Mouse (Mus musculus) spleen, postnatal 4 days (tissue): Measurements from ENCODE around the gene Exosc1.
A peak's percentile ranks its signal among the peaks of the same experiment; 100 is the strongest.

Source experiments
- DNase-seq, 2 experiments: peaks; one replicate each; pipeline ENCODE4 v3.0.0; 2022; ENCODE audit warnings: low spot score in 2 of 2

Exosc1 gene

DNA sequence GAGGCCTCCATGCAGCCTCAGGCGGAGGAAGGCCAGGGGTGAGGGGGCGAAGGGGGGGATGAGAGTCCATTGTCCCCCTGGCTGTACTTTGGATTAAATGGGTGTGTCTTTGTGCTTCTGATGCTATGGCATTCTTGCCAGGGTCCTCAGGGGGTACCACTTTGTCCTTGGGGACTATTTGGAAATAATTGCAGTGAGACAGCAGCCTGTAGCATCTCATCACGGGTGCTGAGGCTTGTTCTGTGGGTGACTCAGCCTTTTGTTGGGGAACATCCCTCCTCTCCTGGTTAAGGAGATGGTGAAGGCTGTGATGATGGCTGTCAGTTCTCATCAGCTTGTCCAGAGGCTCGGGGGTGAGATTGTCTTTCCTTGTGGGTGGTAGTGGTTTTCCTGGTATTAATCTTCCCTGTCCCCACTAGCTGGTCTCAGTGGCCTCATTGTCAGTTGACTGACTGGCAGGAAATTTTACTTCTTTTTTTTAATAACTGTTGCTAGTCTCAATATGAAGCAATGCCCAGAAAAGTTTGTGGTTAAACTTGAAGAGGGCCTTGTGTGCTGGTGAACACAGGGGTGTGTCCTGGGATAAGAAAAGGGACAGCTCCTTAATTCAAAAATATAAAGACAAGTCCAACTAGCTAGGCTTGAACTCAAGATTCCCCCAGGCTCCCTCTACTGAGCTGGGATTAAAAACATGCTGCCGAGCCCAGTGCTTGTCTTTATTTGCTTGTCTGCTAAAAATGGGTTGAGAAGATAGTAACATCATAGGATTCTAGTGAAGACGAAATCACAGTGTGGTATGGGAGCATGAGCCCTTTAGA is 19.2 kb downstream of the Exosc1 start:
- no peak for DNase-seq

DNA sequence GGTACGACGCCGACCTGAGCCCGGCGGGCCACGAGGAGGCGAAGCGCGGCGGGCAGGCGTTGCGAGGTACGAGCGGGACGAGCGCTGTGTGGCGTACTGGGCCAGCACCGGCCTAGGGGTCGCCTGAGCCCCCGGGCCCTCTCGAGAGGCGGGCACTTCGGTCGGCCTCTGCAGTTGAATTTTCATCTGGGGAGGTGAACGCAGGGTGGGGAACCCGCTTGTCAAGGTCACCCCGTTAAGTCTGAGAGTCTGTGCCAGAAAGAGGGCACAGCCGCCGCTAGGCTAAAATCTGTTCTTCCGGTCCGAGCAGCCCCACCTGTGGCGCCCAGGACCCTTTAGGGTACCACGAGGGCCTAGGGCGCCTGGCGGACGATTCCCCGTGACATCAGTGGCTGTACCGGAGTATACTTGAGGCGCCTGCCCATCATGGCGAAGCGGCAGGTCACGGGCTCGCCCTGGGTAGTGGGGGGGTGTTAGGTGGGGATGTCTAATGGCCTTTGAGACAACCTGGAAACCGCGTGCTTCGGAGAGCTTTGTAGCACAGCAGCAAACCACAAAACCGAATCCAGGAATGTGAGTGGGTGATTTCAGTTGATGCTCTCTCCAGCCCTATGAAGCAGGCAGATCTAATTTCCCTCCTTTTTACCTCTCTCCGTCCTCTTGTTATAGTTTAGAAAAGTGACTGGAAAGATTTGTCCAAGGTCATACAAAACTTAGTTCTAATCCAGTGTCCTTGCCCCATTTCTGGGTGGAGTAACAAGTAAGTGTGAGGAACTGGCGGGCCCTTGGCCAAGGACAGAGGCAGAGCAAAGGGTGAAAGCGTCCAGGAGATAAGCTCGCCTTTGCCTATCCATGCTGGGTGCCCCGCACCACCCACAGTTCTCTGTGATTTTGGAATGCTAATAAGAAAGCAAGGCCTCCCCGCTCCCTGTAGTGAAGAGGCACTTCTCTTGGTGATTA is 20.8 kb downstream of the Exosc1 start:
- DNase-seq: peak; percentile 38 to 79

DNA sequence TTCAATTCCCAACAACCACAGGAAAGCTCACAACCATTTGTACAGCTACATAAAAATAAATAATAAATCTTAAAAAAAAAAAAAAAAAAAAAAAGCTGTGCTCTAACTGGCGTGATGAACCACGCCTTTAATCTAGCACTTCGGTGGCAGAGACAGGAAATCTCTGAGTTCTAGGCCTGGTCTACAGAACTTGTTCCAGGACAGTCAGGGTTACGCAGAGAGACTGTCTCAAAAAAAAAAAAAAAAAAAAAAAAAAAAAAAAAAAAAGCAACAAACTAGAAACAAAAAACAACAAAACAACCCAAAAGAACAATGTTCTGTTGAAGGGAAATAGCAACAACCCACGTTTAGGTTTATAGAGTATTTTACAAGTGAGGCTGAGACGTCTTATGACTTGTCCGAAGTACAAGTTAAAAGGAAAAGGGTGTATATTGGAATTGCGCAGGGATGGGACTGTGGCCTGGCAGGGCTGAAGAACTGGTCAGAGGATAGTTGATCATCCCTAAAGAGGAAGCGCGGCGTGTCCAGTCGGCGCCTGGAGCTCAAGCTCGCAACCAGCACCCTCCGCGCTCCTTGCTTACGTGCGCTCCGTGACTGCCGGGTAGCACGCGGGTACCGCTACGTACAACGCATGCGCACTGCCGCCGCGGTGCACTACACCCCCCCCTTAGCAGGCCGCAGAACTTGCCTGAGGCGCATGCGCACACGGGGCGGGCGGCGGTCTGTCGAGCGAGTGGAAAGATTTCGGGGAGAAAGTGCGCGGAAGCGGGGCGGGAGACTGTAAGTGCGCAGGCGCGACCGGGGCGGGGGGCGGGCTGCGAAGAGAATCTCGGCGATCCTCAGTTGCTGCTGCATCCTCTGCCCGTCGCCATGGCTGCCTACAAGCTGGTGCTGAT is 21.8 kb downstream of the Exosc1 start, which contains the start of gene Pgam1:
Gene Pgam1, plus strand, starts transcription at position 746 of the 896 bp plus-strand sequence.
- DNase-seq: peak; percentile 97 to 99

DNA sequence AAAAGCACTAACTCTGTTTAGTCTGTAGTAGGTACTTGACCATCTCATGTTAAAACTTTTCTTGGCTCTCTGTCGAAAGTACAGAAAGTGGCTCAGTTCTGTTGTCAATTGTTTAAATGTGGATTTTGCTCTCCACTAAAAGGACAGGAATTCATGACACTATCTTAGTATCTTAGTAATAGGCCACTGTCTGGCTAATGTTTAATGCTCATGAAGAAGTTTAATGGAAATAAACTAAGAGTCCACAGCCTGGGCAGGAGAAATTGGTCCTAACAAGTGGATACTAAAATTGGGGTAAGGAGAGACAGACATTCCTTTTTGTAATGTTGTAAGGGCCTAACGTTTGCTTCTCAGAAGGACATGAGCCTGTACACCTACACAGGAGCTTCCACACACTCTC is 22.8 kb downstream of the Exosc1 start:
- DNase-seq: no peak

DNA sequence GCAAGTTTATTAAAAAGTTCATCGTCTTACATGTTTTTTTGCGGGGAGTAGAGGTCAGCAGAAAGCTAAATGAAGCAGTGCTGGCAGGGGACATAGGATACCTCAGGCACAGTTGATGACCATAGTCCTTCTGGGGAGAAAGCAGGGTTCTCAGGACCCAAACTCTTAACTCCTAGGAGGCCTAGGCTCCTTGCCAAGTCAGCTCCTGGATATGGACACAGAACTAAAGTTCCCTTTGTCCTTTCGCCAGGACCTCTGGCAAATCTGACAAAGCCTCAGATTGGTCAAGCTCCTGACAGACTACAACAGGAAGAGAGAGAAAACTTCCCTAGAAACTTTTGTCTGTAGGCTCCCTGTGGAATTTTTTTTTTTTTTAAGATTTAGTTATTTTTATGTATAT is 24.5 kb downstream of the Exosc1 start:
- no peak for DNase-seq

DNA sequence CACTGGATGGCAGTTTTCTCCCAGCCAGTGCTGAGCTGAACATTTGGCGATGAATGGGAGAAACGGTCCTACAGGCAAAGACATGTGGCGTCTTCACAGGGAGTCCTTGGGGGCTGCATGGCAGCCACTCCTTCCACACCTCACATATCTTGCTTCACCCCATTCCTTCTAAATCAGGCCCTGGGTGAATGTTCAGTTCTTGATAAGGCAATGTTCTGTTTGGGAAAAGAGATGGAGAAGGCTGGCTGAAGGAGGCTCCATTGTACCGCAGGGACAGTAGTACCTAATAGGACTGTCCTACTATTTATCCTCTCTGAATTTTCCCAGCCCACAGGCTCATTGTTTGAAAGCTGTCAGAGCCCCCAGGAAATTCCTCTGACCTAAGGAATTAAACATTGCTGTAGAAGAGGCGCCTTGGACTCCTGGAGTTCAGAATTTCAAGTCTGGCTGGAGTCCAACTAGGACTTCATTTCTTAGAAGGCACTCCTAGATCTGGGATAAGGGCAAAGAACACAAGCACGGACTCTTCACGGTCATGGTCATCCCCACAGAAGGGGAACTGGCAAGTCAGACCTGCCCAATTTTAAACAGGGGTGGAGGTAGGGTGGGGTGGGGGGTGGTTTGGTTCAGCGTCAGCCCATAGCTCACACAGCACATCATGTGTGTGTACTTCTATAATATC is 26.0 kb downstream of the Exosc1 start:
- no peak for DNase-seq

DNA sequence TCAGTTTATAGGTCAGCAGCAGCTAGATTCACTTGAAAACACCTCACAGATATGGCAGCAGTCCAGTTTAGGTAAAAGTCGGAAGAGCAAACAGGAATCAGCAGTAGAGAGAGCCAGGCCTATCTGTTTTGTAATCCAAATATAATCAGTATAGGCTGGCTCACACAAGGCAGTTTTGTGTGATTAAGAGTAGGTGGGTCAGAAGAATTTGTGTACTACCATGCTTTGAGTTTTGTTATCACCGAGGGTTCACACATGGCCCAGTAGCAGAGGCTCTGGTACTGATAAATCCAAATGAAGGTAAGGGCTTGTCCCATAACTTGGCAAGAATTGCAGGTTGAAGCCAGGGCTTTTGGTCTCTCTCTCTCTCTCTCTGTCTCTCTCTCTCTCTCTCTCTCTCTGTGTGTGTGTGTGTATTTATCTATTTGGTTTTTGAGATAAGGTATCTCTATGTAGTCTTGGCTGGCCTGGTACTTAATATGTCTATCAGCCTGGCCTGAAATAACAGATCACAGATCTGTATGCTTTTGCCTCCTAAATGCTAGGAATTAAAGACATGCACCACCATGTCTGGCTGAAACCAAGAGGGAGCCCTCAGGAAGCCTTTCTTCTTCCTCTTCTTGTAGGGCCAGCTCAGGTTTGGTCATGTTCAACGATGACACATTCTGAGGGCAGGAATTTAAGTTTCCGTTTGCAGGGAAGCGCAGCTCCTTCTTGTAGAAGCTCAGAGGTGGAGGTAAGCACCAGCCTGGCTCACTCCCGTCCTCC is 26.7 kb downstream of the Exosc1 start:
- DNase-seq: no peak

DNA sequence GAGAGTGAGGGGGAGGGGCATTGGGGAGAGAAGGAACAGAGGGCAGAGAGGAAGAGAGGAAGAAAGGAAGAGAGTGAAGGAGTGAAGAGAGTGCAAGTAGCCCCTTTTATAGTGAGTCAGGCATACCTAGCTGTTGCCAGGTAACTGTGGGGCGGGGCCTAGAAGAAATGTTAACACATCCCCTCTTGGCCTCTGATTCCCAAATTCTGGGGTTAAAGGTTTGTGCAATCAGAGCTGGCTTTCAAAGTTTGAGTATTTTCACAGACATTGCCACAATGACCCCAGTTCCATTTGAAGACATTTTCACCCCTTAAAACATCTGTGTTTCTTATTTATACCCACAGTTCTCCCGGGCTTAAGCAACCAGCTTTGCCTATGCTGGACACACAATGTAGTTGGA is 28.0 kb downstream of the Exosc1 start:
- DNase-seq: no peak

DNA sequence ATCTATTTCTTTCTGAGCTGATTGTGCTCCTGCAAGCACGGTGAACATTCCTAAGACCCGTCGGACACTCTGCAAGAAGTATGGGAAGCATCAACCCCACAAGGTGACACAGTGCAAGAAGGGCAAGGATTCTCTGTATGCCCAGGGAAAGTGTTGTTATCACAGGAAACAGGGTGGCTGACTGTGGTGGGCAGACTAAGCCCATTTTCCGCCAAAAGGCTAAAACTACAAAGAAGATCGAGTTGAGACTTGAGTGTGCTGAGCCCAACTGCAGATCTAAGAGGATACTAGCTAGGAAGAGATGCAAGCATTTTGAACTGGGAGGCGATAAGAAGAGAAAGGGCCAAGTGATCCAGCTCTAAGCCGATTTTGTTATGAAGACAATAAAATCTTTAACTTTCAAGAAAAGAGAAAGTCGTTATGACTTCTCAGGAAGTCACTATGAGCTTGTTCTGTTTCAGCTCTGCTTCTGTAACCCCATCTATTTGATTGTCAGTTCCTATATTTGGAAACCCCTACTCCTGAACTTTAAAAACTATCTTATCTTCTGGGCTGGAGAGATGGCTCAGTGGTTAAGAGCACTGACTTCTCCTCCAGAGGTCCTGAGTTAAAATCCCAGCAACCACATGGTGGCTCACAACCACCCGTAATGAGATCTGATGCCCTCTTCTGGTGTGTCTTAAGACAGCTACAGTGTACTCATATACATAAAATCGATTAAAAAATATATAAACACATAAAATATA is 30.2 kb downstream of the Exosc1 start:
- no peak for DNase-seq

DNA sequence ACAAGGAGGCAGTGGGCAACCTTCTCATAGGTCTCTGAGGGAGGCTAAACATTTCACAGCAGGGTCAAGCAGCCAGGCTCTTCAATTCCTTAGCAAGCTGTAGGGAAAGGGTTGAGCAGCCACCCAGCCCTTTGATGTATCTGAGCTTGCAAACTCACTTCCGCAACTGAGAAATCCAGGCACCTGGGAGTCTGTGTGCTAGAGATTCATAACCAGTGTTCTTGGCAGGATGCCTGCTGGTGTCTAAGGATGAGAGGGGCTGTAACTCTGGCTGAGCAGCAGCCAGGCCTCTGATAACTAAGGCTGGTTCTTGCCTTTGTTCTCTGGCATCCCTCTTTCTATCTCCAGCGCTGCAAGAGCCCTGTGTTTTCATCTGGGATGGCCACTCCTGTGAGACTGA is 31.5 kb downstream of the Exosc1 start:
- no peak for DNase-seq

DNA sequence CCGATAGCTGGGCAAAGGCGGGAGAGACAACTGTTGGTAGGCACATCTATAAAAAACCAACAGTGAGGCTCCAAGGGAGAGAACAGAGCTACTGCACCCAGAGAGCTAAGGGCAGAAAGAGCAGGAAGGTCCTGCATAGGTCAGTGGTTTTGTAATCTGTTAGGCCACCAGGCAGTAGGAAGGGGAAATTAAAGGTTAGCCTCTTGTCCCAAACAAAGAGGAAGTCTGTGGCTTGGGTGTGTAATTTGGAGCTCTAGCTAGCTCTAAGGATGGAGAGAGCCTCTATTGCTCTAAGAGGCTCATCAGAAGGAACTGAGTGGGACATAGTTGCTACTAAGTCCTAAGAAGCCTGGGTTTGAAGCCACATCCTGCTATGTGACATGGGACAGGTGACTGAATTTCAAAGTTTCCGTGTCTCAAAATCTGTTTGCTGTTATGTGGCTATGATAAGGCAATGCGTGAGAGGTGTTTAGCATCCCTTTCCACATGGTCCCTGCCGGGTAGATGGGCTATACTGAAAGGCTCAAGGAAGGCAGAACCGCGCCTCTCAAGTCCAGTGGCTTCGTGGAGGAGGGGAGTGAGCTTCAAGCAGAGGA is 32.6 kb downstream of the Exosc1 start:
- DNase-seq: no peak

DNA sequence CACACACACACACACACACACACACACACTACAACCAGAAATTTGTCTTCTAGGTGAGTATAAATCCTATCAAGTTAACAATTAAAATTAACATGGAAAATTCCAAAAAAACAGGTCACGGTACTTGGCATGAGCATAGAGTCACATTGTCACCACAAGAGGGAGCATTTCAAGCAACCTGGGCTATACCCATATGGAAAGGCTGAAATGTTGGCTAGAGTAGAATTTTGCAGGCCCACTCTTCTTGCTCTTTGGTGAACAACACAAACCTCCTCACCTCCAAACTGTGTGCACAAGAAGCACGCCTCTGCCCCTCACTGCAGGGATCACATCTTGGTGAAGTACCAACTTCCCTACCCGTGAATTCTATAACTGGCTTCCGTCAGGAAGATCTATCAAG is 34.4 kb downstream of the Exosc1 start:
- no peak for DNase-seq

DNA sequence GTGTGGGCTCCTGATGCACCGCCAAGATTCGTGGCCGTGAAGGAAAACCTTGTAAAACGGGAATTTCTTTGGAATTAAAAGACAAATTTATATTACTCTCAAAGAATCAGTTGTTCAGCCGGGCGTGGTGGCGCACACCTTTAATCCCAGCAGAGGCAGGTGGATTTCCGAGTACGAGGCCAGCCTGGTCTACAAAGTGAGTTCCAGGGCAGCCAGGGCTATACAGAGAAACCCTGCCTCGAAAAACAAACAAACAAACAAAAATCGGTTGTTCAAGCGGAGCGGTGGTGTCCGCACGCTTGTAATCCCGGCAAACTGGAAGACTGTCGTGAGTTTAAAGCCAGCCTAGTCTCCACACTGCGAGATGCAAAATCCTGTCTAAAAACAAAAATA is 36.9 kb downstream of the Exosc1 start:
- no peak for DNase-seq

DNA sequence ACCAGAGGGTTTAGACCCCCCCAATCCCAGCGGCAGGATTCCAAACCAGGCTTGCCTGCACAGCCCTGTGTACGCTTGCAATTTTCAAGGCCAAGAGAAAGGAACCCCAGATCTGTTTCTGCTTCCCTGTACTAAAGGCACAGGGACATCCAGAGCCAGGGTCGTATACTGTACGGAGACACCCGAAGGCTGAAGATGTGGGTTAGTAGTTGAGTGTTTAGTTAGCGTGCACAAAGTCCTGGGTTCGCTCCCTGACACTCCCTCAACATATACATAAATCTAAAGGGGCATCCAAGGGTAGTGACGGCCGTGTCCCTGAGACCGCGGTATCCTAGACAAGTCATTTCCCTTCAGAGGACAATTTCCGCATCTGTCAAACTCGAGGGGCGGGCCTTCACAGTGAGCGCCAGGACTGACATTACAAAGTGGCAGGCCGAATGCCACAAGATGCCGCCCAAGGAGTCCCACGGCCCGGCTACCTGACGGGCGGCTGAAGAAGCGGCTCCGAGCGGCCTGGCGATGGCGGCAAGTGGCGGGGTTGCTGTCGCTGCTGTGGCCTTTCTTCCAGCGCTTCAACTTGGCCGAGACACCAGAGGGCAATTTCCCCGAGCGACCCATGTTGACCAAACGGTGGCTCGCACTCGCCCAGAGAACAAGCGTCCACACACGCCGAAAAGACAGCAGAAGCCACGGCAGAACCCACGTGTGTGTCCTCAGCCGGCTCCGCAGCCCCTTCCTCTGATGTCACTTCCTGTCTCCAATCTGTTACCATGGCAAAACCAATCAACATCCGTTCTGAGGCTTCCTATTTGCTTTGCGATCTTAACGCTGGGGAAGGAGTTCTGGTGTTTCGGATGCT is 37.5 kb downstream of the Exosc1 start, which contains the start of gene Rrp12:
Gene Rrp12, minus strand, starts transcription at position 714 of the 859 bp plus-strand sequence.
- DNase-seq: peak; percentile 71 to 81

DNA sequence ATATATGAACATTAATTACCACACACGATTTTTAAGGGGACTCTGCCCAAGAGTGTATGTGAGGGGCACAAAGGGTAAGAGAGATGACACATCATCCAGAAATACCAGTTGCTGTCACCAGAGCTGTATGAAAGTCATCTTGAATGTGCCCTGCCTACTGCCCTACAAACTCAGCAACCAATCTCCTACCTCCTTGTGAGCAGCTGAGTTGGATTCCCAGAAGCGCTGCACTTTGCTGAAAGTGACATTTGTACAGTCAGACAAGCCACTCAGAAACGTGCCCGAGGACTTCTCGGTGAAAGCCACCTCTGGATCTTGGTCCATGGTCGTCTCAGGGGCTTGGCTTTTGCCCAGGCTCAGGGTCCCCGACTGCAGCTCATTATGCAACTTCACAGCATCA is 38.3 kb downstream of the Exosc1 start:
- no peak for DNase-seq

DNA sequence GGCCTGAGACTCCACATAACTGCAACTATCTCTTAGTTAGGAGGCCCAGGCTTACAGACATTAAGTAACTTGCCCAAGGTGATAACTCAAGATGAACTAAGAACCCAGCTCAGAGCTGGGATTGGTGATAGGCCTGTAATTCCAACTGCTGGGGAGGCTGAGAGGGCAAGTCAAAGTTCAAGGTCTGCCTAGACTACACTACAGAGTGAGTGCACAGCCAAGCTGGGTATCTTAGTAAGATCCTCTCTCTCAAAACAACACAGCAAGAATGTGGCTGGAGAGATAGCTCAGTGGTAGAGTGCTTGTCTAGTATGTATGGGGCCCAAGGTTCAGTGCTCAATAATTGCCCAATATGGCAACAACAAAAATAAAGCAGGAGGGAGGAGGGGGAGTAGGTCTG is 45.0 kb downstream of the Exosc1 start:
- no peak for DNase-seq

DNA sequence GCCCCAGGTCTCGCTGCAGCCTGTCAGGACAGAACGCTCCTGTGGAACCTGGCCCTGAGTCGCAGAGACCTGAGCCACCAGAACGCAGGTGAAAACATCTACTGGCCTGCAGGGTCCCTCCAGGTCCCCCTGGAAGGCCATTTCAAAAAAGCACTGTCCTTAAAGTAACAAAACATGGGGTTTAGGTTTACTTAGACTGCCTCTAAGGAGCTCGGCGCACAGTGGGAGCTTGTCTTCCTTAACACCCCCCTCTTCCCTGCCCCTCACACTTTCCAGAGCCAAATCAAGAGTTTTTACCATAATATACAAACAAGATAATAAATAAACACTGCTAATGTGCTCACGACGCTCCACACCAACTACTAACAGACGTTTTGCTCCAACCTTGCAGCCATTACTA is 49.3 kb downstream of the Exosc1 start:
- no peak for DNase-seq

DNA sequence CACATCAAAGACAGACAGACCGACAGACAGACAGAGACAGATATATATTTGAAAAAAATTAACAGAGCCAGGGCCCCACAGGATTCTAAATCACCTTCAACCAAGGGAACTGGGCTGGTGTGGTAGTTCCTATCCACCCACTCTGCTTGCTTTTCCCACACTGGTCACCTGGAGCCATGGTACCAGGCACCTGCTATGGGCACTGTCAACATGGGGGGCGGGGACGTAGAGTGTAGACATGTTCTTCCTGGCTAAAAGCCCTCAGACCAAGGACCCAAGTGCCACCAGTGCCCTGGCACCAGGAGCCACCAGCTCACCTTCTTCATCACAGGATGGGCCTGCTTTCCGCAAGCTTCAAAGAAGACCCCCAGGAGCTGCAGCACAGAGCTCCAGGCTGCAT is 51.4 kb downstream of the Exosc1 start:
- no peak for DNase-seq
